Mouse (Mus musculus): Measurements from ENCODE around the gene Rsph3b. TPM values are rescaled to one million over a fixed set of nuclear protein-coding genes. Genes with fewer than 3 reads are reported as not detected.

Gene Rsph3b
- polyA plus RNA-seq, 2 experiments = 5.4 to 11.0 TPM

DNA sequence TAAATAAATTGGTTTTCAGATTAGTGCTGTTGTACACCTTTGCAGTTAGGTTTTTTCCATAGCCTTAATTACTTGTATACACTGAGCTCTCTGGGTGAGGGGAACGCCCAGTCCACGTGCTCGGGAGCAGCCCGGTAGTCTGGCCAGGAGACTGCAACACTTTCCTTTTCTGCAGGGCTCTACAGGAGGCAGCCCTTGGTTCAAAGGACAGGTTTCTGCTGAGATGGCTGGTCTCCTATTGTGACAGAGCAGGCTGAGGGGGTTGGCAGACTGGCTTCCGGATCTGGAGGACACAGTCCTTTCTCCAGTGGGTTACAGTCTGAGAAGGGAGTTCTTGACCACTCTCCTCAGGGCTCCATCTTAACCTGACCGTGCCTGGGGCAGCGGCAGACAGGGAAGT is 80.7 kb downstream of the Rsph3b start:
- no peak overlapping the region for H3K27ac ChIP-seq
- no peak overlapping the region for H3K4me3 ChIP-seq (ENCODE audit: insufficient read depth in 1 of 2, low read depth in 2 of 2, low read length in 2 of 2)
- no peak overlapping the region for H3K4me2 ChIP-seq (ENCODE audit: low read depth)
- H3K36me3 ChIP-seq (replicated peaks; ENCODE audit: control insufficient read depth, insufficient read depth, low read depth) = no peaks in the 10 kb centered on the region
- WGBS (ENCODE audit: insufficient replicate concordance) = 14% methylated on average over 7 of the region's 7 CpGs
- DNase-seq (ENCODE audit: low read depth in 3 of 3, low spot score in 3 of 3) (no peak), ATAC-seq (ENCODE audit: insufficient read depth) (no peak)
- no peaks in the 10 kb centered on the region for H3K9me3 ChIP-seq (ENCODE audit: control insufficient read depth, low read length)
- no peak overlapping the region for H3K9ac ChIP-seq (replicated peaks)
- no peaks in the 10 kb centered on the region; the same call in 1 of the 2 replicates for H3K27me3 ChIP-seq (ENCODE audit: control insufficient read depth, insufficient read depth, low read length)
- H3K4me1 ChIP-seq (replicated peaks; ENCODE audit: control insufficient read depth in 2 of 2, insufficient read depth in 2 of 2, low read length in 1 of 2) = no peaks in the 10 kb centered on the region
- no peak for TF ChIP-seq EP300 (IDR thresholded peaks at IDR 0.05; ENCODE audit: low read depth)
- TF ChIP-seq CTCF (IDR thresholded peaks at IDR 0.05; ENCODE audit: low read depth) = no peak

DNA sequence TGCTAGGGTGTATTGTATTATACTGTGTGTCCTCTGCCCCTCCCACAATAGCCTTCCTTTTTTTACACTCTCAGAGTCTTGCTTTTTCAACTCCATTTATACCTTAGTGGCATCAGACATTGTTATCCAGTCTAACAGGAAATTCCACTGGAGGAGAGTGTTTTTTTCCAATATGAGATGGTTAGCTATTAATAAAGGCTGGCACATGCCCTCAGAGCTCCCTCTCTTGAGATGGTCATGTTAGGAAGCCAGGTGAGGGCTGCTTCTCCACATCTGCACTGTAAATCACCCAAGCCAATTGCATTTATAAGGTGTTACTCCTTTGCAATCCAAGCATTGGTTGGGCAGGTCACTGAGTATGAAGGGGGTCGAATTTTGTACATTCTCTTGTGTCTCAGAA is 81.9 kb downstream of the Rsph3b start:
- Histone ChIP-seq H3K27me3 (ENCODE audit: control insufficient read depth, insufficient read depth, low read length) (peaks cover 3% of the 10 kb centered on the region), H3K9ac (replicated peaks) (no peak overlapping the region), H3K36me3 (replicated peaks; ENCODE audit: control insufficient read depth, insufficient read depth, low read depth) (no peaks in the 10 kb centered on the region), H3K4me3 (ENCODE audit: insufficient read depth in 1 of 2, low read depth in 2 of 2, low read length in 2 of 2) (no peak overlapping the region), H3K9me3 (ENCODE audit: control insufficient read depth, low read length) (no peaks in the 10 kb centered on the region), H3K4me1 (replicated peaks; ENCODE audit: control insufficient read depth in 2 of 2, insufficient read depth in 2 of 2, low read length in 1 of 2) (no peaks in the 10 kb centered on the region; a peak in 1 of 4 replicates), H3K4me2 (ENCODE audit: low read depth) (no peak overlapping the region), H3K27ac (no peak overlapping the region)
- TF ChIP-seq CTCF (IDR thresholded peaks at IDR 0.05; ENCODE audit: low read depth) (no peak), EP300 (IDR thresholded peaks at IDR 0.05; ENCODE audit: low read depth) (no peak)
- WGBS (ENCODE audit: insufficient replicate concordance) = 31% methylated on average over 1 of the region's 1 CpGs
- no peak for ATAC-seq (ENCODE audit: insufficient read depth)
- DNase-seq (ENCODE audit: low read depth in 3 of 3, low spot score in 3 of 3) = no peak

DNA sequence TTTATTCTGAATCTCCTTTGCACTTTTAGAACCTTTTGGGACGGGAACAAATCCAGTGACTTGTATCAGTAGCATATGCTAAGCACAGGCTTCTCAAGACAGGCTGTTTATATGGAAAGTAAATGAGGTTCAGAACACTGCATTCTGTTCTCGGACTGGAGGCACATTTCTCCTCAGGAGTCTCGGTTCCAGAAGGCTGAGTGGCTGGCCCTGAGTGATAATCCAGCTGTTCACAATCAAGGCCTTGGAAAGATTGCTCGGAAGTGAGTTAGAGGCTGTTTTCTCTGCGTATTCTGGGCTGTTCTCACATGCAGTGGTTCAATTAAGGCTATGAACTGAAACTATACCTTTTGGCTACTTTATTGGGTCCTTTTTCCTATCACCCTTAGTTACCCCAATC is 82.9 kb downstream of the Rsph3b start:
- WGBS (ENCODE audit: insufficient replicate concordance) = 58% methylated on average over 5 of the region's 5 CpGs
- H3K9me3 ChIP-seq (ENCODE audit: control insufficient read depth, low read length) = no peaks in the 10 kb centered on the region
- TF ChIP-seq EP300 (IDR thresholded peaks at IDR 0.05; ENCODE audit: low read depth) = no peak
- TF ChIP-seq CTCF (IDR thresholded peaks at IDR 0.05; ENCODE audit: low read depth) = no peak
- ATAC-seq (ENCODE audit: insufficient read depth) = no peak
- no peak overlapping the region for H3K27ac ChIP-seq
- no peak overlapping the region for H3K9ac ChIP-seq (replicated peaks)
- H3K4me1 ChIP-seq (replicated peaks; ENCODE audit: control insufficient read depth in 2 of 2, insufficient read depth in 2 of 2, low read length in 1 of 2) = peaks cover 0 to 4% of the 10 kb centered on the region in 2 experiments; a peak in 2 of 4 replicates
- DNase-seq (ENCODE audit: low read depth in 3 of 3, low spot score in 3 of 3) = no peak
- no peak overlapping the region for H3K4me3 ChIP-seq (ENCODE audit: insufficient read depth in 1 of 2, low read depth in 2 of 2, low read length in 2 of 2)
- H3K4me2 ChIP-seq (ENCODE audit: low read depth) = no peak overlapping the region
- H3K27me3 ChIP-seq (ENCODE audit: control insufficient read depth, insufficient read depth, low read length) = peaks cover 6% of the 10 kb centered on the region
- no peaks in the 10 kb centered on the region for H3K36me3 ChIP-seq (replicated peaks; ENCODE audit: control insufficient read depth, insufficient read depth, low read depth)

DNA sequence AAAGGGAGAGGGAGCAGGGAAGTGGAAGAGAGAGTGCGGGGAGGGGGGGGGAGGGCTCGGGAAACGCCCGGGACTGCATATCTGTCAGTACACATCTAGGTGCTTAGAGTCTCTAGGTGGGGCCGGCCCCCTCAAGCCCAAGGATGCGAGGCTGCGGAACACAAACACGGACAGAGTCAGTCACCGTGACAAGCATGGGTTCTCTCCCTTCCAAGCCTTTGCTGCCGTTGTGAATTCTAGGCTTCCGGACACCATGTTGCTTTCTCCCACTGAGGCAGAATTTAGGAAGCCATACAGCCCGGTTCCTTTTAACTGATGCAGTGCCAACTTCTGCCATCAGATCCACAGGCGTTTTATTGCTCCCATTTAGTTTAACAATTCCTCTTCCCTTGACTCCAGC is 83.6 kb downstream of the Rsph3b start:
- Histone ChIP-seq H3K4me3 (ENCODE audit: insufficient read depth in 1 of 2, low read depth in 2 of 2, low read length in 2 of 2) (no peak overlapping the region), H3K9me3 (ENCODE audit: control insufficient read depth, low read length) (no peaks in the 10 kb centered on the region), H3K36me3 (replicated peaks; ENCODE audit: control insufficient read depth, insufficient read depth, low read depth) (no peaks in the 10 kb centered on the region), H3K9ac (replicated peaks) (no peak overlapping the region), H3K4me1 (replicated peaks; ENCODE audit: control insufficient read depth in 2 of 2, insufficient read depth in 2 of 2, low read length in 1 of 2) (peaks cover 0 to 4% of the 10 kb centered on the region in 2 experiments; a peak in 2 of 4 replicates), H3K27me3 (ENCODE audit: control insufficient read depth, insufficient read depth, low read length) (peaks cover 9% of the 10 kb centered on the region), H3K4me2 (ENCODE audit: low read depth) (no peak overlapping the region), H3K27ac (no peak overlapping the region)
- no peak for DNase-seq (ENCODE audit: low read depth in 3 of 3, low spot score in 3 of 3)
- TF ChIP-seq CTCF (IDR thresholded peaks at IDR 0.05; ENCODE audit: low read depth) (no peak), EP300 (IDR thresholded peaks at IDR 0.05; ENCODE audit: low read depth) (no peak)
- no peak for ATAC-seq (ENCODE audit: insufficient read depth)
- 27% methylated on average over 13 of the region's 13 CpGs for WGBS (ENCODE audit: insufficient replicate concordance)

DNA sequence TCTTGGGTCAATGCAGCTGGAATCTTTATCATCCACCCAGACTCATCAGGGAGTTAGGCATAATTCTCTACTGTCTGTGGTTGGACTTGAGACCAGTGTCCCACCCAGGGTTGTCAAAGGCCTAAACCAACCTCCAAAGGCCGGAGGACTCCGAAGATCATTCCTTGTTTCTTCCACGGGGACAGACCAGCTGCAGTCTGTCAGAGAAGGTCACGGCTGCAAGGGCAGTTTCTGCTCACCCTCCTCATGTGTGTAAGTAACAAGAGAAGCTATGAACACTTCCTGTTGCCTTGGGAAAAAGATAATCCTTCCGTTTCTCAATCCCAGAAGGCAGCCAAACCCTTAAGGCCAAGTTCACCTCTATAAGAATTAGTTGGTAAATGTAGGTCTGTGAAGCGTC is 85.0 kb downstream of the Rsph3b start:
- Histone ChIP-seq H3K4me2 (ENCODE audit: low read depth) (no peak overlapping the region), H3K4me3 (ENCODE audit: insufficient read depth in 1 of 2, low read depth in 2 of 2, low read length in 2 of 2) (no peak overlapping the region), H3K9me3 (ENCODE audit: control insufficient read depth, low read length) (no peaks in the 10 kb centered on the region), H3K4me1 (replicated peaks; ENCODE audit: control insufficient read depth in 2 of 2, insufficient read depth in 2 of 2, low read length in 1 of 2) (peaks cover 0 to 4% of the 10 kb centered on the region in 2 experiments; a peak in 2 of 4 replicates), H3K27me3 (ENCODE audit: control insufficient read depth, insufficient read depth, low read length) (peaks cover 9% of the 10 kb centered on the region), H3K36me3 (replicated peaks; ENCODE audit: control insufficient read depth, insufficient read depth, low read depth) (no peaks in the 10 kb centered on the region), H3K9ac (replicated peaks) (no peak overlapping the region), H3K27ac (no peak overlapping the region)
- 70% methylated on average over 6 of the region's 6 CpGs for WGBS (ENCODE audit: insufficient replicate concordance)
- TF ChIP-seq EP300 (IDR thresholded peaks at IDR 0.05; ENCODE audit: low read depth) = no peak
- no peak for TF ChIP-seq CTCF (IDR thresholded peaks at IDR 0.05; ENCODE audit: low read depth)
- ATAC-seq (ENCODE audit: insufficient read depth) = no peak
- DNase-seq (ENCODE audit: low read depth in 3 of 3, low spot score in 3 of 3) = no peak
